Mouse (Mus musculus) gastrocnemius, postnatal 4 days (tissue): ENCODE data around the gene Prune2. TPM values are rescaled to one million over a fixed set of nuclear protein-coding genes. Genes with fewer than 3 reads are reported as not detected.

Experiments
- DNase-seq, 2 experiments: peaks; one replicate each; pipeline ENCODE4 v3.0.0; 2021 to 2022; ENCODE audit warnings: low spot score in 2 of 2, mixed read lengths in 2 of 2
- long read RNA-seq, 2 experiments: library from polyadenylated mRNA; stranded (forward); transcript quantifications; one replicate each; pipeline ENCODE4 v2.0.0; 2021
- total RNA-seq, 2 experiments: library from RNA; stranded (reverse); gene quantifications; 2 replicates each; pipeline ENCODE4 v1.2.3; 2021

Prune2 gene
- total RNA-seq, result 1 to 10 TPM; 6.4 to 8.7 TPM
- long read RNA-seq, experiment 1, partial matches to known transcripts, result 0 of 2 reads
- long read RNA-seq, experiment 1, other reads (novel, unspliced or antisense), result 1 of 2 reads
- long read RNA-seq, experiment 2, partial matches to known transcripts, result 0 of 1 reads
- long read RNA-seq, experiment 2, other reads (novel, unspliced or antisense), result 1 of 1 reads

DNA sequence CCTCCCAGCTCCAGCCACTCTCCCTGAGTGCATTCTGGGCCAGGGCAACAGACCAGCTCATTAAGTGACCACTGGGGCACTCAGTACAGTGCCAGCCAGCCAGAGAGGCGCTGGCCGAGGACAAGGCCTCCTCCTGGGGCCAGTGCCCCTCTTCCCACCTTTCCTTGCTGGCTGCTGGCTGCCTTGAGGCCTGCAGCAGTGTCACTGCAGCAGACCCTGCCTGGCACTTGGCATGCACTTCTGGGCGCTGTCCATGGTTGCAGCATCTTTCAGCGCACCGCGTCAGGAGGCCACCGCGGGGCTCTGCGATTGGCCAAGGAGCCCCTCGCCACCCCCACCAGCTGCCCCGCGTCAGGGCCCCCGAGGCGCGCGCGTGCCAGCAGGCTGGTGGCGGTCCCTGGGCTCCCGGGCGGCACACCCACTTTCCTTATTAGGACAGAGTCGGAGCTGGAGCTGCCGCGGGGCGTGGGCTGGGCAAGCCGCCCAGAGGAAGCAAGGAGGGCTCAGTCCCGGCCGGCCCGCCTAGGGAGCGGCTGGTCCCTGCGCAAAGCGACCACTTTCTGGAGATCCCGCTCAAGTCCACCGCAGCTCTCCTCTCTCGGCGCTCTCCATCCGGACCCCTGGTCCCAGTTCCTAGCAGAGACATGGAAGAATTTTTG, at the start of gene Prune2:
TSS of gene Prune2 (plus strand) at position 506 of the 659 bp plus-strand sequence.
- DNase-seq, result peak; percentile 47 to 65

DNA sequence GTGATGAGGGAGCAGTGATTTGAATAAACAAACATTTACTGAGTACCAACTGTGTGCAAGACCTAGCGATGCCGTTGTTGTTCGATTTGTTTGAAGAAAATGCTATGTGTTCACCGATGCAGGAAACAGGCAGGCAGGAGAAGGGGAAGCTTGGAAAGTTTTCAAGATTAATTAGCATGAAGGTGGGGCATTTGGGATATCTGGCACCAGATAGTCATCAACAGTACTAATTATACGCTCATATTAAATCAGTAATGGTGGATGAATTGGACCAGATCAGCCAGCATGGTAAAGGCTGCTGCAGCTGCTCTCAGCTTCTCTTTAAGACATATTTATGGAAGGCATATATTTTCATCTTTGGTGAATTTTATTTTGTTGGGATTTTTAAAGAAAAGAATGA, 44.4 kb upstream of the Prune2 start:
- no peak for DNase-seq

DNA sequence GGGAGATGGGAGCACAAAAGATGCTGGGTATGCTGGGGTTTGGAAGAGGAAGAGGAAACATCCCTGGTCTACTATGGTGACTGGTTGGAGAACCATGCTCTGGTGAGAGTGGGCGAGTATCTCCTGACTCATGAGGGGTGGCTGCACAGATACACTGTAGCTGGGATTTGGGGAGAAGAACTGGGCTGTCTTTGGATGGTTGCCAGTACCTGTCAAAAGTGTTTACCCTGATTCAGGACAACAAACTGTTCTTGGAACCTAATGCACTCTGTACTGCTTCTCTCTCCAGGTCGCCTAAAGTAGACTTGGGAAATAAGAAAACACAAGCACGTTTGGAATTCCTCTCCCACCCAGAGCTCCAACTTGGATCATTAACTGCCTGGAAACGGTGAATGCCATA, 31.4 kb upstream of the Prune2 start:
- DNase-seq, result no peak

DNA sequence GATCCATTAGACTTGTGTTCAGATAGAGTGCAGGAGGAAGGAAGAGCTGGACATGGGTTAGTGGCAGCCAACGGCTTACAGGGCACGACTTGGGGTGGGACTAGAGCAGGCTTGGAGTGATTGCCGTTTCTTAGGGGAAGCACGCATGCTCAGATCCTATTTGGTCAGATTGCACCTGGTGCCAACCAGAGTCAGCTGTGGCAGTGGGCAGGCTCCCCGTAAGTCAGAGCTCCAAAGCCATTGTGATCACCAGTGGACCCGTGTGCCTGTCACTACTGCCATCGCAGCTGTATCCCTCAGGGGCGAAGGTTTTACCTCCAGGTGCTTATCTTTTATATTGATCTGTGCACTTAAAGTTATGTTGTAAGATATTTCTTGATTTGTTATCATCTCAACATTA, 21.3 kb upstream of the Prune2 start:
- no peak for DNase-seq

DNA sequence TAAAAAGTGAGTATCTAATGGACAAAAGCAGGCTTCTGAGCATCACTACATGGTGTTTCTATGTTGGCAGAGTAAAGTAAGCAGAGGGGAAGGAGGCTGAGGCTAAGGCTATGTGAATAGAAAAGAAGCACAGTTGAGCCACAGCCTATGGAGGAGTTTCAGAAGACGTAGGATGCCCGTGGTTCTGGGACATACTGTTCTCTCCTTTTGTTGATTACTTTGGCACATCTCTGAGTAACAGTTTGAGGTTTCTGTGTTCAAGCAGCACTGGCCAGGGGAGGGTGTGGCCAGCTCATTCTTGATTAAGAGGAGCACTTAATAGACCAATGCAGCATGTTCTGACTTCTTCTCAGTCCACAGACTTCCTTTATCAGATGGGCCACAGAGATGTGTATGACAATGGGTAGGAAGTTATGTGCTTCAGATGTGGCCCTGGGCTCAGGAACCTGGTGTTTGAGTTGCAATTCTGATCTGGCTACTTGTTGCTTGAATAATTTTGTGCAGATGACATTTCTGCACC, 7.1 kb upstream of the Prune2 start:
- no peak for DNase-seq

DNA sequence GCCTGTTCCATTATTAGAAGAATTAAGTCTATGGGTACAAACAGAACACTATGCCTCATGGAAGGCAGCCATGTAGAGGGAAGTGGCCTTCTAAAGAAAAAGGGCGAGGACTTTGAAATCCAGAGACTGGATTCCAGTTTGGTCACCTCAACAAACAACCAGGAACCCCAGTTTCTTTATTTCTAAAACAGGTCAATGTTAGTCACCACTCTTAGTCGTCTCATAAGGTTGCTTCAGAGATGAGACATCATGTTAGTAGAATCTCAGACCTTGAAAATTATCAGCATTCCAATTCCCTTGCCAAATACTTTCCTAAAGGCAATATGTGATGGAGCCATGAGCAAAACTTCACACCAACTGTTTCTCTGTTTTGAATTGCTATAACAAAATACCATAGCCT, 6.6 kb upstream of the Prune2 start:
- no peak for DNase-seq

DNA sequence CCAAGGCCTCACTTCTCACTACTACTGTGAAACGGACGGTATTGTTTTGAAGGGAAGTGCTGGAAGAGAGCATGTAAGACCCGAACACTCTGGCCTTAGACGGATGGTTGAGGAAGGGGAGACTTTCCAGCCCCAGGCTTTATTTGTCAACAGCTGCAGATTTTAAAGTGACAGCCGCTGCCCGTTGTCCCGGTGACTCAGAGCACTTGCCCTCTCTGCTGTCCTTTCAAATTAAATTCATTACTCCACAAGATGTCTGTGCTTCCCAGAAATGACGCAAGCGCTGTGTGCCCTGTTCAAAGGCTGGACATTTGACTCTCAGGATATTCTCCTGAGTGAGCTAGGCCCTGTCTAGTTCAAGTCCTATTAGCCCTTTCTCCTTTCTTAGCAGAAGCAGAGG, 5.9 kb upstream of the Prune2 start:
- no peak for DNase-seq

DNA sequence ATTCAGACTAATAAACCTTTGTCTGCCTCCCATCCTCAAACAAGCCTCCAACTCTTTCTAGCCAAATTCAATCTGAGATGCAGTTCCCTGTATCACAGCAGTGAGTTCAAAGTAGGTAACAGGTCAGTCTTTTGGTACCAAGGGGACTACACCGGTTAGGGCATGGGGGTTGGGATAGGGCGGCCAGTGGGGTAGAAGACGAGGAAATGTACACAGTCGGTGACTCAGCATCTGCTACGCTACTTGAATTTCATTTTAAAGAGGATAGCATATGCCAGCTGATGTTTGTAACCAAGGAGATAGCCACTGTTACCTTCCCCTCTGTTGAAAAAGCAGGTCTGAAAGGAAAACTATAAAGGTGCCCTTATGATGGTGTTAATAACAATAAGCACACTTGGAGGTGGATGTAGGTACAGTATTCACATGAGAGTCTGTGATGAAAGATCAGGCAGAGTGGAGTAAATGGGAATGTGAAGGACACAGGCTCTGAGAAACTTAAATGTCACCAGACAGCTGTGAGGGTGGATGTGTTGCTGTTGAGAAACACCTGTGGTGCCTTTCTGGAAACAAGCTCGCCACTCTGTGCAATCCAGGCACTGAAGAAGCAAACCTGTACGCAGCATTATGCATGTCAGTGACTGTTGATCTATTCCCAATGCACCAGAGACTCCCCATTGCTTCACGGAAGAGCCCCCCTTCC, 5.1 kb upstream of the Prune2 start:
- no peak for DNase-seq

DNA sequence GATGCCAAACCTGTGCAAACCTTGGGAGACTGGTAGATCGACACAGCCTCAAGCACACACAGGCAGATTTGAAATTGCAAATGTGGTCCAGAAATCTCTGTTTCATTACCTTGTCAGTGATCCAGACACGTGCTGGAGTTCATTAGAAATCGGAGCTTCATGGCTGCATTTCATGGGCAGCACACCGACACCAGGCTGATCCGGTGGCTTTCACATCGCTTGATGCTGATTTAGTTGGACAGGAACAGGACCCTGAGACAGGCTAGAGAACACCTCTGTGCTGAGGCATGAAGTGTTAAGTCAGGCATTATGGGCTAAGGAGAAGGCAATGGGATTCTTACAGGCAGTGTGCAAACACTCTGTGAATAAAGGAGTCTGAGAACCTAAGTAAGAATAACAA, 1.2 kb upstream of the Prune2 start:
- no peak for DNase-seq

DNA sequence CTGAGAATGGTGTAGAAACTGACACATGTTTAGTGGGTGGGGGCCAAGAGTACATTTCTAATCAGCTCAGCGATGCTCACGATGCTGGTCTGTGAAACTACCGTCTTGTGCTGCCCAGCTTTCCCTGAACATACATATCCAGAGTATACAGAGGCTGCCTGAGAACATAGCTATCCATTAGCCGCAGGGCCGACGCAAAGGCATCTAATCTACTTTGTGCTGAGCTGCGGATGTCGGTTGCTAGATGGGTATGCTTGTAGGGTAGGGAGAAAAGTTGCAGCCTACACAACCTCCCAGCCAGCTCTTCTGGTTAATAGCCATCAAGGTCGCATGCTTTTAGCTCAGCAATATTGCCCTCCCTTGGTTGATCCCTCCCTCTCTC, 696 bp upstream of the Prune2 start:
- DNase-seq, result no peak

DNA sequence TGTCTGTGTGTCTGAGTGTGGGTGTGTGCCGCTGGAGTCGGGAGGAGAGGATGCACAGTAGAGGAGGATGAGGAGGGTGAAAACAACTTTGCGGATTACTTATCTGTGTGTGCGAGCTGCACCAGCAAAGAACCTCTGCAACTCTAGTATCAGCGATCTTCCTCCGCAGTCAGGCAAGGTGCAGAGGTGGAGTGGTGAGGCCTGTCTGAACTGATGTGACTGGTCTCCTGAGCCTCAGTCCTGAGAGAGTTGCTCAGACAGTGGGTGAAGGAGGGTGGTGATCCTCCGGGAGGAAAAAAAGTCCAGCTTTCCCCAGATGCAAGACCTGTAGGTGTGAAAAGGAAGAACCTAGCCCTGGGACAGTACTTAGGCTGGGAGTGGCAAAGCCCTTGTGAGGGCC, 401 bp downstream of the Prune2 start:
- no peak for DNase-seq

DNA sequence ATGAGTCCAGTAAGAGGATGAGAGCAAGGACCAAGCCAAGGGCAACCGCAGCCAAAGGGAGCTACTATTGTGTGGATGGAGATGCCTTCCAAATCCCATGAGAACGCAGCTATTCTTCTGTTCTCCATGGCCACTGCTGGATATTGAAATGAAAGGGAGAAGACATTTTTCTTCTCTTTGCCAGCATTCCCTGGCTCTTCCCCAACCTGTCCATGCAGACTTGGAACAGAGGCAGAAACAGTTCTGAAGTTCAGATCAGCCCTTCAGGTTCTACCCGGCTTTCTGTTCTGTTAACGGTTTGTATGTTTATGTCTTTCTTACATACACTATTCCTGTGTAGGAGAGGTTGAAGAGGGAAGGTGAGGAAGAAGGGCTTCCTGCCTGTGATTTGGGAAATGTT, 3.1 kb downstream of the Prune2 start:
- no peak for DNase-seq

DNA sequence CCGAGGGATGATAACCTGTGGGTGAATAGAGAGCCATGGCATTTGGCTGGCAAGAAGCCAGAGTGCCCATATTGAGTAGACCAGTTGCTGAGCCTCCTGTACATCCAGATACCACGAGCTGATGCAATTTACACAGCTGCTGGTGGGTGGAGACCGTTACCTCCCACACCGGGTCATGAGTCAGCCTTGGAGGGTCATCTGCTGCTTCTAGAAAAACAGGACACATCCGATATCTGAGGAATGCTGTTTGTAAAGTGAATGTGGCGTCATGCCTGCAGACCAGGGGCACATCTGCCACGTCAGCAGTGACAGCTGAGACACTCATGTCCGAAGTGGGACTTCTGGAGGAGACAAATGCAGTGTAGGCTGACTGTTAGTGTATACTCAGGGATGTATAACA, 3.6 kb downstream of the Prune2 start:
- DNase-seq, result no peak

DNA sequence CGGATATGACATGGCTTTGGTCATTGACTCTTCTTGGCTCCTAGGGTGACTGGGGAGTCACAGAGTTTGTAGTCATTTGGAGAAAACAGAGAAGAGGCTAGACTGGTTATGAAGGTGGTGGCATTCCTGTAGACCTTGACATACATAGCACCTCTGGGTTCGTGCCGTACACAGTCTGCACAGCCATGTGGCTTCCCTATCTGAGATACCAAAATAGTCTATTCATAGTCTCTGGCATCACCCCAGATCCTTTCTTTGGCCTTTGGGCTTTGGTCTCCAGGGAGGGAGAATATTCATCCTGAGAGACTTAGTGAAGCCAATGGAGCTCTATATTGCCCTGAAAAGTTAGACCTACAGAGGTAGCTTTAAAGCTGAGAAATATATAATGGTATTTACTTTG, 5.1 kb downstream of the Prune2 start:
- DNase-seq, result no peak

DNA sequence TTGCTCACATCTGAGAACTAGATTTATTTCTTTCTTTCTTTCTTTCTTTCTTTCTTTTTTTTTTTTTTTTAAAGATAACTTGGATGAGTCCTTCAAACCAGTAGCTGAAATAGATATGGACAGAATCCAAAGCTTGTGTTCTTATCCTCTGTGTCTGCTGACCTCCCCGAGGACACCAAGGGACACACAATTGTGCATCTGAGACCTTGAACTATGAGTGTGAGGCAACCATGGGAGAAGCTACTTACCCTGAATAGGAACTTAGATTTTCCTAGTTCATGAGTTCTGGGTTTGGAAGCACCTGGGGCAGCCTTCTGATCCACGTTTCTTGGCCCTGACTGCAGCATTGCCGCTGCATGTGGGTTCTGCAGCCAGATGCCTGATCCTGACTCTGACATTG, 7.3 kb downstream of the Prune2 start:
- DNase-seq, result no peak

DNA sequence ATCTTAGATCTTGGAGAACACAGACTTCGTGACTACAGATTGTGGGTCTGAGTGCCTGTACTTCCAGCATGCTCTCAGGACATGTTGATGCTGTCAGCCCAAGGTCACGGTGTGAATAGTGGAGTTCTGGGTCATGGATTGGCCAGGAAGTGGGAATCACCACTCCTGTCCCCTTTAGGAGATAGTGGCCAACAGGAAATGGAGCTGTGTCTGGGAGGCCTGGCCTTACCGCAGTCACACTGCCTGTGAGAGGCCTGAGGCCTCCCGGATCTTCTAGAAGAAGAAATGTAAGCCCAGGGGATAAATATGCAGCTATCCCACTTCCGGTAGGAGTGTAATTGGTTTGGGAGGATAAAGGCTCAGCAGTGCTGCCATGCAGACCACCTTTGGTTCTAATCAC, 12.8 kb downstream of the Prune2 start:
- DNase-seq, result no peak

DNA sequence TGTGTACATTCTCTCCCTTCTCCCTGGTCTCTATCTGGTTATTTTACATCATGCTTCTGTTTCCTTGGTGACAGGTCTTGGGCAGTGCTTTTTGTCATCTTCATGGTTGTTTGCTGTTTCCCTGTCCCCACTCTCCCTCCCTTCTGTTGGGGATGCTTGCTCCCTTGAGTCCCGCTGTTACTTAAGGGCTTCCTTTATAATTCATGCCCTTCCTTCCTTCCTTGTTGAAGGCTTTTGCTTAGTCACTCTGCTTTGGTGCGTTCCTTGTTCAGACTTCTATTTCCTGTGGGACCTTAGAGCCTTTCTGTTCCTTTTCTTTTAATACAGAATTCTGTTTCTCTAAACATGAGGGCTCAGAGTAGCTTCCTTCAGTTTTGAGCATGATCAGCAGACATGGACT, 14.7 kb downstream of the Prune2 start:
- no peak for DNase-seq

DNA sequence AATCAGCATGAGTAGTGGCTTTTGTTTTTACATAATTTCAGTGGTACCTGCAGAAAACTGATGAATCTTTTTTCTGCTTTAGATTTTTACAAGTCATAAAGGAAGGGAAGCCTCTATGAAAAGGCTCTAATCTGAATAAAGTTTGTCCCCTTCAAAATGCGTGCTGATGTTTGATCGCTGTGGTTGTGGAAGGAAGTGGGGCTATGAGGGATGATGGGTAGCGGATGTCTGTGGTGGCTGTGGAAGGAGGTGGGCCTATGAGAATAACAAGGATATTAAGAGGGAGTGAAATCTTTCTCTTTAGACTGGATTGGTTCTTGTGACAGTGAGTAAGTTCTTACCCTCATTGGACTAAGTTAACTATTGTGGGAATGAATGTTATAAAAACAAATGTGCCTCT, 23.0 kb downstream of the Prune2 start:
- DNase-seq, result no peak

DNA sequence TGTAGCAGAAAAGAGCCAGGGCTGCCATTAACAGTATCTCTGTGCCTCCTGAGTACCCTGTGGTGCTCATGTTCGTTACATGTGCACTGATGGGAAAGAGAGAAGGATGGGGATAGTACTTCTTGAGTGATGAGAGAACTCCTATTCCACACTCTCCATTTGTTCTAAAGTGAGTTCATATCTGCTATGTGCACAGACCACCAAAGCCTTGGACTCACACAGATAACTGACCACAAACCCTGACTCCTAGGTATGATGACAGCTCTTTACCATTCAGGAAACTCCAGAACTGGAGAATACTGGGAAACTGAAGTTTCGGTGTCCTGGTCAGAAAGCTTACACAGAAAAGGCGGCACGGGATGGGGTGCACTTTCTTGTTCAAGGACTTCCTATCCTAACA, 25.8 kb downstream of the Prune2 start:
- DNase-seq, result no peak

DNA sequence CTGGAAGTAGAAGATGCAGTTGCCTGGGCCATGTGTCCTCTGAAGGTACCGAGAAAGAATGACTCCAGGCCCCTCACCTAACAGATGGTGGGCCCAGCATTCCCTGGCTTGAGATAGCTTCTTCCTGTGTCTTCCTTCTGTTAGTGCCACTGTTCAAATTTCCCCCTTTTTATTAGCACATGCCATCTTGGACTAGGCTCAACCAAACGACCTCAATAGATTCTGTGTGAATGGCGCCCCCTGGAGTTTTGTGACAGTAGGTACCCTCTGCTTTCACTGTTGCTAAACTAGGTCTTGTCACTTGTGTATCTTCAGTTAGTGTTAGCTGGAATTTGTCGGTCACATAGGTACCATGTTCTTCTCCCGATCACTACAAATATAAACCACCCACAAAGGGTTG, 29.0 kb downstream of the Prune2 start:
- peak in 1 of 2 experiments; percentile 15 for DNase-seq

DNA sequence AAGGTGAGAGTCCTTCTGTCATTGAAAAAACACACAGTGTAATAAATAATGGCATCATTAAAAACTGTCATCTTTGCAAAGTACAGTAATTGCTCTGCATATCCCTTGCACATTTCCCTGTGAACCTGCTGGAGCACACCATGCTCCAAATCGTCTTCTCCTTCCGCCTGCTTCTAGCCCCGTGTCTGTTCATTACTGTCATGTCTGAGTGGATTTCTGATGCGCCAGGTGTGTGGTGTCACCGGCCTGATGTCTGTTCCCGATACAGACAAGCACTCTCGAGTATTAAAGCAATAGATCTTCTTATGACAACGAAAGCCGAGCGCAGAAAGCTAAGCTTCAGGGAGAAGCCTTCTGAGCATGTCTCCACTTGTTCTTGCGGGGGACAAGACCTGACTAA, 32.1 kb downstream of the Prune2 start:
- no peak for DNase-seq

DNA sequence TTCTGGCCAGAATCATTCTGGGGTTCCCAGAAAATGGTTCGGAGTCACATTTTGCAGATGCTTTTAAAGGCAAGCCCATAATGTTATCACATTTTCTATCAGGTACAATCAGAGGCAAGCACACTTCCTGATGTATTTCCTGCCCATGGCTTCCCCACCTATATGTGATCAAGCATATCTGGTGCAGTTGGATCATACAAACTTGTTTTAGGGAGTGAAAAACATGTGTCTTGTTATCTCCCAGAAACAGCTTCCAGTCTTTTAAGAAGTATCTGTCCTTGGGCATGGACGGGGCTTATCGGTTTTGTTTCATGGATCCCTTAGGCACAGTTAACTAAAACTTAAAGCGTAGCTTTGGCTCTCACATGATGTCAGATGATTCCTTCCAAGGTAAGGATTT, 36.2 kb downstream of the Prune2 start:
- no peak for DNase-seq

DNA sequence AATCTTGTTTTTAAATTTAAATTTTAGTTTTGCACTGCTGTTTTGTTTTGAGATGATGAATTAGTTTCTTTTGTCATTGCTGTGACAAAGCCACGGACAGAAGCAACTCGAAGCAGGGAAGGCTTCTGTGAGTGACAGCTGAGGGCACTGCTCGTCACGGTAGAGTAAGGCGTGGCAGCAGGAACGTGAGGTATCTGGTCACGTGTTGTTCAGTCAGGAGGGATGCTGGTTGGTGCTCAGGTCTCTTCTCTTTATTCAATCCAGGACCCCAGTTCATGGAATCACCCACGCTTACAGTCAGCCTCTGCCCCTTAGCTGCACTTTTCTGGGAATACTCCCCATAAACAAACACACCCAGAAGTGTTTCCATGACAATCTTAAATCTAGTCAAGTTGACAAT, 38.3 kb downstream of the Prune2 start:
- DNase-seq, result no peak
